Mouse (Mus musculus): ENCODE data around the gene Supv3l1. TPM values are rescaled to one million over a fixed set of nuclear protein-coding genes. Genes with fewer than 3 reads are reported as not detected.
"Not testable (repeated sequence)": the region's sequence is repeated elsewhere in the genome, so short reads cannot be mapped to it uniquely, and the experiment has no call there.

Gene Supv3l1
- total RNA-seq (2021), result 10 to 100 TPM; 24.0 to 26.9 TPM
- long read RNA-seq, experiment 1, transcript Supv3l1-201 (15 exons, 2,604 nt), result major isoform, 10 of 18 reads
- long read RNA-seq, experiment 1, partial matches to known transcripts, result 0 of 18 reads
- long read RNA-seq, experiment 1, other reads (novel, unspliced or antisense), result 5 of 18 reads
- long read RNA-seq, experiment 2, transcript Supv3l1-201 (15 exons, 2,604 nt), result major isoform, 14 of 20 reads
- long read RNA-seq, experiment 2, partial matches to known transcripts, result 0 of 20 reads
- long read RNA-seq, experiment 2, other reads (novel, unspliced or antisense), result 3 of 20 reads

GRCm38 (mm10) chr10:62449364-62450279 lies at the start of gene Supv3l1, which contains the start of gene 4930507D05Rik:
Gene Supv3l1 (minus strand): TSS chr10:62449738.
Gene 4930507D05Rik (plus strand): TSS chr10:62449489.
- TF ChIP-seq CTCF (conservative IDR thresholded peaks at IDR 0.05), result no peak
- Histone ChIP-seq H3K4me3 (peak within 1 kb of the TSS; percentile 79), H3K27ac (peak within 1 kb of the TSS; percentile 100)
- DNase-seq (ENCODE audit: low spot score in 2 of 2), result peak; percentile 86 to 93

- H3K27ac ChIP-seq; DNase-seq (ENCODE audit: low spot score in 2 of 2): not testable (repeated sequence)
Observed at GRCm38 (mm10) chr10:62491681-62492080, 42.1 kb upstream of the Supv3l1 start.

GRCm38 (mm10) chr10:62488266-62488665 lies 38.7 kb upstream of the Supv3l1 start:
- Histone ChIP-seq H3K27ac (no peak overlapping the region), H3K4me3 (no peak overlapping the region)
- DNase-seq (ENCODE audit: low spot score in 2 of 2), result peak in 1 of 2 experiments; percentile 47
- peak; percentile 89 for TF ChIP-seq CTCF (conservative IDR thresholded peaks at IDR 0.05)

More at GRCm38 (mm10) chr10:62491681-62492080, 42.1 kb upstream of the Supv3l1 start:
- not testable (repeated sequence) for H3K4me3 ChIP-seq

GRCm38 (mm10) chr10:62486618-62487415 lies 37.3 kb upstream of the Supv3l1 start, which contains the start of gene Vps26a:
Gene Vps26a (minus strand): TSS chr10:62486805.
- peak; percentile 99 for DNase-seq (ENCODE audit: low spot score in 2 of 2)
- TF ChIP-seq CTCF (conservative IDR thresholded peaks at IDR 0.05), result no peak
- H3K27ac ChIP-seq, result peak within 1 kb of the TSS; percentile 88
- peak within 1 kb of the TSS; percentile 96 for H3K4me3 ChIP-seq

- no peak for TF ChIP-seq CTCF (conservative IDR thresholded peaks at IDR 0.05)
- Histone ChIP-seq H3K4me3 (peak overlapping the region; percentile 96), H3K27ac (peak overlapping the region; percentile 88)
- no peak for DNase-seq (ENCODE audit: low spot score in 2 of 2)
Observed at GRCm38 (mm10) chr10:62485878-62486582, 36.5 kb upstream of the Supv3l1 start.

- no peak for DNase-seq (ENCODE audit: low spot score in 2 of 2)
- peak; percentile 50 for TF ChIP-seq CTCF (conservative IDR thresholded peaks at IDR 0.05)
- no peak overlapping the region for H3K4me3 ChIP-seq
- H3K27ac ChIP-seq, result no peak overlapping the region
Observed at GRCm38 (mm10) chr10:62481108-62481852, 31.7 kb upstream of the Supv3l1 start.

- Histone ChIP-seq H3K4me3 (no peak overlapping the region), H3K27ac (no peak overlapping the region)
- TF ChIP-seq CTCF (conservative IDR thresholded peaks at IDR 0.05), result no peak
- DNase-seq (ENCODE audit: low spot score in 2 of 2), result no peak
Observed at GRCm38 (mm10) chr10:62476980-62477379, 27.4 kb upstream of the Supv3l1 start.

- TF ChIP-seq CTCF (conservative IDR thresholded peaks at IDR 0.05), result no peak
- Histone ChIP-seq H3K27ac (no peak overlapping the region), H3K4me3 (no peak overlapping the region)
- no peak for DNase-seq (ENCODE audit: low spot score in 2 of 2)
Observed at GRCm38 (mm10) chr10:62474944-62475343, 25.4 kb upstream of the Supv3l1 start.

- H3K27ac ChIP-seq, result no peak overlapping the region
- TF ChIP-seq CTCF (conservative IDR thresholded peaks at IDR 0.05), result no peak
- H3K4me3 ChIP-seq, result no peak overlapping the region
- DNase-seq (ENCODE audit: low spot score in 2 of 2), result no peak
Observed at GRCm38 (mm10) chr10:62471105-62471504, 21.6 kb upstream of the Supv3l1 start.

- no peak for DNase-seq (ENCODE audit: low spot score in 2 of 2)
- no peak for TF ChIP-seq CTCF (conservative IDR thresholded peaks at IDR 0.05)
- no peak overlapping the region for H3K4me3 ChIP-seq
- H3K27ac ChIP-seq, result no peak overlapping the region
Observed at GRCm38 (mm10) chr10:62469736-62470135, 20.2 kb upstream of the Supv3l1 start.

- Histone ChIP-seq H3K4me3 (no peak overlapping the region), H3K27ac (no peak overlapping the region)
- no peak for DNase-seq (ENCODE audit: low spot score in 2 of 2)
- TF ChIP-seq CTCF (conservative IDR thresholded peaks at IDR 0.05), result no peak
Observed at GRCm38 (mm10) chr10:62461321-62461720, 11.8 kb upstream of the Supv3l1 start.

GRCm38 (mm10) chr10:62452001-62452400 lies 2.5 kb upstream of the Supv3l1 start:
- not testable (repeated sequence) for H3K27ac ChIP-seq; H3K4me3 ChIP-seq; DNase-seq (ENCODE audit: low spot score in 2 of 2)

Data from layer of hippocampus, adult 2 months (tissue).